Mouse (Mus musculus) hindbrain, embryonic 12.5 days (tissue): ENCODE measurements at regions not wholly inside any gene's neighbourhood (a gene's known extent, or its start where the extent isn't known, plus 50 kb on each side); places are given as distances from the start of the nearest gene placed in this dataset.

Experiments
- ATAC-seq: fragments of 200-750 bp; cut with Nextera tagmentation; 2 replicates; pipeline ENCODE4 v1.8.0; 2017; ENCODE audit warnings: moderate TSS enrichment; ENCODE audit not compliant: low FRiP score
- H3K27ac ChIP-seq: fragments of 300-500 bp; sonication (generic); 2 replicates; pipeline ENCODE4 v1.5.1; 2016; ENCODE audit warnings: mild to moderate bottlenecking
- H3K27me3 ChIP-seq: fragments of 300-500 bp; sonication (generic); 2 replicates; pipeline ENCODE4 v1.6.1; 2016; ENCODE audit warnings: mild to moderate bottlenecking
- H3K36me3 ChIP-seq: fragments of 300-500 bp; sonication (generic); 2 replicates; pipeline ENCODE4 v1.6.1; 2016; ENCODE audit warnings: mild to moderate bottlenecking
- H3K4me1 ChIP-seq: fragments of 300-500 bp; sonication (generic); 2 replicates; pipeline ENCODE4 v1.6.1; 2016
- H3K4me2 ChIP-seq: fragments of 300-500 bp; sonication (generic); replicated peaks from 2 replicates; pipeline ENCODE4 v1.6.1; 2016; ENCODE audit warnings: mild to moderate bottlenecking
- H3K4me3 ChIP-seq: fragments of 300-500 bp; sonication (generic); 2 replicates; pipeline ENCODE4 v1.5.1; 2016; ENCODE audit warnings: mild to moderate bottlenecking
- H3K9ac ChIP-seq: fragments of 300-500 bp; sonication (generic); 2 replicates; pipeline ENCODE4 v1.6.1; 2016; ENCODE audit warnings: mild to moderate bottlenecking, moderate library complexity
- H3K9me3 ChIP-seq: fragments of 300-500 bp; sonication (generic); replicated peaks from 2 replicates; pipeline ENCODE4 v1.6.1; 2016; ENCODE audit warnings: mild to moderate bottlenecking
- WGBS: fragments of 180-500 bp; shearing (Covaris S2); methylation state at CpG from one replicate; pipeline ENCODE4 v1.1.7; 2016; 5-methylcytosine and 5-hydroxymethylcytosine counted together

GRCm38 (mm10) chr6:140095416-140095815 is 54.2 kb upstream of the Plcz1 start:
- 0 out of 2 replicates have a peak, but pooled peaks cover 2% of the 10 kb centered on the region for H3K4me1 ChIP-seq
- no peak overlapping the region for H3K4me3 ChIP-seq
- WGBS, result 75% methylated on average over 10 of the region's 10 CpGs
- no peaks in the 10 kb centered on the region for H3K36me3 ChIP-seq
- H3K9ac ChIP-seq, result no peak overlapping the region
- no peak overlapping the region for H3K4me2 ChIP-seq
- peak; percentile 50 for ATAC-seq
- no peaks in the 10 kb centered on the region for H3K27me3 ChIP-seq
- H3K27ac ChIP-seq, result no peak overlapping the region
- no peaks in the 10 kb centered on the region for H3K9me3 ChIP-seq
